Mouse (Mus musculus) hindbrain, postnatal 0 days (tissue): ENCODE measurements at regions not wholly inside any gene's neighbourhood (a gene's known extent, or its start where the extent isn't known, plus 50 kb on each side); places are given as distances from the start of the nearest gene placed in this dataset.

Source experiments
- ATAC-seq: fragments of 200-750 bp; cut with Nextera tagmentation; 2 replicates; pipeline ENCODE4 v1.8.0; 2017; ENCODE audit warnings: mild to moderate bottlenecking, moderate TSS enrichment, moderate library complexity
- DNase-seq: peaks from one replicate; pipeline ENCODE4 v3.0.0-alpha.2; 2015; ENCODE audit warnings: low spot score
- H3K27ac ChIP-seq: fragments of 300-500 bp; sonication (generic); 2 replicates; pipeline ENCODE4 v1.5.1; 2014; ENCODE audit warnings: mild to moderate bottlenecking
- H3K27me3 ChIP-seq: fragments of 300-500 bp; sonication (generic); 2 replicates; pipeline ENCODE4 v1.6.1; 2014; ENCODE audit warnings: low read length, mixed read lengths; ENCODE audit not compliant: insufficient read depth
- H3K36me3 ChIP-seq: fragments of 300-500 bp; sonication (generic); 2 replicates; pipeline ENCODE4 v1.6.1; 2014; ENCODE audit warnings: low read length, mixed read lengths; ENCODE audit not compliant: insufficient read depth
- H3K4me1 ChIP-seq: fragments of 300-500 bp; sonication (generic); 2 replicates; pipeline ENCODE4 v1.6.1; 2014; ENCODE audit warnings: antibody characterized with exemption, low read length, mixed read lengths; ENCODE audit not compliant: insufficient read depth
- H3K4me2 ChIP-seq: fragments of 300-500 bp; sonication (generic); 2 replicates; pipeline ENCODE4 v1.6.1; 2014; ENCODE audit warnings: low read depth, mild to moderate bottlenecking, low read length, moderate library complexity, mixed read lengths
- H3K4me3 ChIP-seq: fragments of 300-500 bp; sonication (generic); 2 replicates; pipeline ENCODE4 v1.5.1; 2014; ENCODE audit warnings: low read length
- H3K9ac ChIP-seq: fragments of 300-500 bp; sonication (generic); replicated peaks from 2 replicates; pipeline ENCODE4 v1.6.1; 2014; ENCODE audit warnings: mild to moderate bottlenecking, low read length, moderate library complexity, mixed read lengths
- H3K9me3 ChIP-seq: fragments of 300-500 bp; sonication (generic); 2 replicates; pipeline ENCODE4 v1.6.1; 2016; ENCODE audit warnings: low read length, mixed read lengths
- CTCF ChIP-seq: IDR thresholded peaks from 2 replicates; pipeline ENCODE4 v1.5.1; 2016; ENCODE audit warnings: antibody characterized with exemption, control low read depth, low read depth
- WGBS: fragments of 180-500 bp; shearing (Covaris S2); extraction: QIAGEN DNeasy Blood & Tissue Kit; methylation state at CpG from one replicate; pipeline ENCODE4 v1.1.7; 2014; 5-methylcytosine and 5-hydroxymethylcytosine counted together

DNA sequence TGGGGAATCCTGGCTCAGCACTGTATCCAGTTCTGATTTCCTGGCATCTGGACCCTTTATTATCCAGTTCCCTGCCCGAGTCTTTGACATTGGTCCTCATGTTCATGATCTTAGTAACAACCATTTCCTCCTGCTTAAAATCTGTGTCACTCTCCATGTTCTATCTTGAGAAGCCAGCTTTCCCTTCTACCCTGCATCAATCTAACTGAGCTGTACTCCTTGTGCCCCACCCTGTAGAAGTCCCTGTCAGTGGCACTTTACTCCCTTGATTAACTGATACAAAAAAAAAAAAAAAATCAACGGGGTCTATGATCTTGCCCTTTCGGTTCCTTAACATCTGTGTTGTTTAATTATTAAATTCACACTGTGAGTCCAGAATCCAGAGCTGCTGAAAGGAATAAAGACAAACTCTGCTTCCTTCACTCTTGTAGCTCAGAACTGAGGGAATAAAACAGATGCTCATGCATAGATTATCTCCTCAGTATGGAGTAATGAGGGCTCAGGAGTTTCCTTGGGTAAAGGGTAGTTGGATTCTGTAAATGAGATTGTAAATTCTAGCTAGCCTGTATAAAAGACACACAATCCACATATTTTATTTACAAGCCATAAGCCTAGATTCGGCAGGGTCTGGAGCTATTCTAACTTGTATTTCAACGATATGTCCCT is 342.6 kb upstream of the Nr5a2 start:
- TF ChIP-seq CTCF, result no peak
- Histone ChIP-seq H3K4me2 (no peak overlapping the region), H3K27me3 (no peaks in the 10 kb centered on the region), H3K4me3 (no peak overlapping the region), H3K27ac (no peak overlapping the region), H3K36me3 (no peaks in the 10 kb centered on the region), H3K9ac (no peak overlapping the region), H3K4me1 (no peaks in the 10 kb centered on the region), H3K9me3 (no peaks in the 10 kb centered on the region)
- no peak for ATAC-seq
- WGBS, result 78% methylated on average over 5 of the region's 5 CpGs
- DNase-seq, result no peak

DNA sequence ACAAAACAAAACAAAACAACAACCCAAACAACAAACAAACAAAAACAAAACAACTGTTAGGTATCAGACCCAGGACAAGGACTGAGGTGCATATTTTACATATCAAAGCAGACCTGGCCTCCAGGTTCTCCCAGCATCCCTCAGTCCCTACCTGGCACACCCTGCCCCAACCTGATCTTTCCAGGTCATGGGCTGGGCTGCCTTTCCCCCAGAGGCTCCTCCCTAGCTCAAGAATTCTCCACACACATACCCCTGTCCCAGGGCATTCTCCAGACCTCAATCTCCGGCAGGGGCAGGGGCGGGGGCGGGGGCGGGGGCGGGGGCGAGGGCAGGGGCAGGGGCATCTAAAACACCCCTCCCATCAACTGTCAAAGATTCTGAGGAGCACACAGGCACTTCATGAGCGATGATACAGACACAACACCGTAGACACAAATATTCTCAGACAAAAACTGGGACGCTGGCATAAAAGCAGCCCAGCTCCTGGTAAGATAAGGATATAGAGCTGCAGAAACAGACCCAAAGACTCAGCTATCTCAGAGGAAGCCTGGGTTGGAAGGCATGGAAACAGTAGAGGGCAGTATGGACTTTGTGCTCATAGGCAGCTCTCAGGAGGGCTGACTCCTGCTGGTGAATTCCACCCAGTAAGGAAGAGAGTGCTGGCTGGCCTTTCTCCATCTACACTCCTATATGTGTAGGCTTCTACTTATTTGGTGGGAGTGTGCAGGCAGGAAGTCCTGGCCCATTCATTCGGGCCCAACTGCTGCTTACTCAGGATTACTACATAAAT is 337.7 kb upstream of the Nr5a2 start:
- WGBS, result 57% methylated on average over 10 of the region's 10 CpGs
- peak; percentile 30 for TF ChIP-seq CTCF
- H3K27ac ChIP-seq, result no peak overlapping the region
- no peak for DNase-seq
- no peaks in the 10 kb centered on the region for H3K4me1 ChIP-seq
- H3K27me3 ChIP-seq, result no peaks in the 10 kb centered on the region
- no peaks in the 10 kb centered on the region for H3K36me3 ChIP-seq
- H3K4me2 ChIP-seq, result no peak overlapping the region
- no peak overlapping the region for H3K9ac ChIP-seq
- no peak overlapping the region for H3K4me3 ChIP-seq
- H3K9me3 ChIP-seq, result no peaks in the 10 kb centered on the region
- no peak for ATAC-seq

DNA sequence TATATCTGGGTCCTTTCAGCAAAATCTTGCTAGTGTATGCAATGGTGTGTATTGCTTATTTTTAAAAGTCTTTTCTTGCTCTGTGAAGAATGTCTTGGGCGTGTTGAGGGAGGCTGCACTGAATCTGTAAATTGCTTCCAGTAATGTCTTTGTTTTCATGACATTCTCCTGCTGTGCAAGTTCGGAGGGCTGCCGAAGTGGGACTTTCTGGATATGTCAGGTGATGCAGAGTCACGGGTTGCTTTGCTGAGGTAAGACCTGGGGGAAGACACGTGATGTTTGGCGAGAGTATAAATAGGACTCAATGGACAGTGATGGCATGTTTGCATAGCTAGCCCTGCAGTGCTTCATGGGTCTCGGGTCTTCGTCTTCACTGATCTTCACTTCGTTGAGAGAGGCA is 329.2 kb upstream of the Nr5a2 start:
- ATAC-seq (no peak), DNase-seq (no peak)
- Histone ChIP-seq H3K9ac (no peak overlapping the region), H3K9me3 (no peaks in the 10 kb centered on the region), H3K4me3 (no peak overlapping the region), H3K4me2 (no peak overlapping the region), H3K36me3 (no peaks in the 10 kb centered on the region), H3K27ac (no peak overlapping the region), H3K4me1 (no peaks in the 10 kb centered on the region), H3K27me3 (no peaks in the 10 kb centered on the region)
- WGBS, result 73% methylated on average over 9 of the region's 9 CpGs
- no peak for TF ChIP-seq CTCF

DNA sequence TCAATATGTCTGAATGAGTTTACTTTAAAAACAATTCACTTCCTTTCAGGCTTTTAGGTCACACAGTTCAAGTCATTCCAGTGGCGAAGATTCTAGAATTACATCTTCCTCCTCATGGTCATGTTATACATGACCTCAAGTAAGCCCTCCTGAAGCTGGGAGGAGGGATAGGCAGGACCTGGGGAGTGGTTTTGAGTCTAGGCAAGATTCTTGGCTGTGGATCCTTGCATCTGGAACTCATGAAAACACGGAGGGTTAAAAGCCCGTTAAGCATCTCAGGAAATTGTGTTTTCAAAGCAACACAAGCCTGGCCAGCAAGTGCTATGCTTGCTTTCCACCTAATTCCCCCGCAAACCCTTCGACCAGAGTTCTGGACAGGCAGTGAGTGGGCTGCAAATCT is 323.0 kb upstream of the Nr5a2 start:
- no peak overlapping the region for H3K4me2 ChIP-seq
- 80% methylated on average over 5 of the region's 5 CpGs for WGBS
- no peaks in the 10 kb centered on the region for H3K27me3 ChIP-seq
- no peak for DNase-seq
- no peaks in the 10 kb centered on the region for H3K9me3 ChIP-seq
- no peak overlapping the region for H3K27ac ChIP-seq
- no peaks in the 10 kb centered on the region for H3K36me3 ChIP-seq
- H3K4me1 ChIP-seq, result no peaks in the 10 kb centered on the region
- no peak overlapping the region for H3K9ac ChIP-seq
- no peak for ATAC-seq
- H3K4me3 ChIP-seq, result no peak overlapping the region
- TF ChIP-seq CTCF, result no peak

DNA sequence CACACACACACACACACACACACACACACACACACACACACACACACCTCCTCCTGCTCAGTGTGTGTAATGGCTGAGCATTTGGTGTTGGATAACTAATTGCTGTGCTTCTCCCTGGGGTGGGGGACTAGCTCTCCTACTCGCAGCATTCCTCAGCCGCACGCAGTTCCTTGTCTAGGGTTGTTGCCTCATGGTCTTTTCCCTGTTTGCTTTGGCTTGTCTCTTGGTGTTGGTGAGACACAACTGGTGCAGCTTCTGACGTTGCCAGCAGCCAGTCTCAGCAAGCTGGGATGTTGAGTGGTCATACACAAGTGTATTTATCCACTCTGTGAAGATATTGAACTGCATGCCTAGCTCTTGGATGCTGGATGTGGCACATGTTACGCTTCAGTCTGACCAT is 322.2 kb upstream of the Nr5a2 start:
- Histone ChIP-seq H3K36me3 (no peaks in the 10 kb centered on the region), H3K9ac (no peak overlapping the region), H3K27ac (no peak overlapping the region), H3K27me3 (no peaks in the 10 kb centered on the region), H3K4me3 (no peak overlapping the region), H3K9me3 (no peaks in the 10 kb centered on the region), H3K4me1 (no peaks in the 10 kb centered on the region), H3K4me2 (no peak overlapping the region)
- DNase-seq, result no peak
- no peak for ATAC-seq
- no peak for TF ChIP-seq CTCF
- WGBS, result 72% methylated on average over 5 of the region's 5 CpGs

DNA sequence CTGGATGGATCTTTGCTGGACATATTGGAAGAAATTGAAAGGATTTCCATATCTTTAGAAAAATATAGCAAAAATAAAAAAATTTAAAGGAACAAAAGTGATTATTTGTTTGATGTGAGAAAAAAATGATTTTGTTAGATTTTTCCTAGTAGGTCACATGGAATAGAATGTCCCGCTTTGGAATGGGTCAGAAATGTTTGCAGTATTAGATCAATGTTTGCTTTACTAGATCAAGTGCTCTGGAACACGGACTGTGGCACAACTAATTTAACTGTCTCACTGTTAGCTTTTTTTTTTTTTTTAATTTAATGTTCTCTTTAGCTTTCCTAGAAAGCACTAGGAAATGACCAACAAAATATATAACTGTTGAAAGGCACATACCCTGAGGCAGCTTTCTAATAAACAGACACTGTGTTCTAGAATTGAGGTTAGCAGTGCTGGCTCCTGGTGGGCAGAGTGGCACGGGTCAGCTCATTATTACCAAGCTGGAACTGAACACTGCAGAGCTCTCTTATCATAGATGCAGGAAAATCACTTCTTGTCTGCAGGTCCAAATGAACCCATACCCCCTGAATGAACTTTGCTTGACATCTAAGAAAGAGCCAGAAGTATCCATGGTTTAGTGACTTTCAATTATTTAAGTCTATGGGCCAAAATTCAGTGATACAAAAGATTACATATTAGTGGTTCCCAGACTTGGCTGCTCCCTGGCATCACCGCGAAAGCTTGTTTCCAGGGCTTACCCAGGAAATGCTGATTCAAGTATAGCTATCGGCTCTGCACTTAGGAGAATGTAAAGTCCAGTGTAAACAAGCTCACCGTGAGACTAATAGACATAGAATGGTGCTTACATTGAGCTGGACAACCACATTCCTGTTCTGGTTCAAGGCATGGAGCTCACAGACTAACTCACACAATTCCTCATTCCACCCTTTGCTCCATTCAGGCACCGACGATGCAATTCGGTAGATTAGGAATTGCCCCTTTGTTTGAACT is 320.4 kb upstream of the Nr5a2 start:
- ATAC-seq (no peak), DNase-seq (no peak)
- Histone ChIP-seq H3K36me3 (no peaks in the 10 kb centered on the region), H3K4me2 (no peak overlapping the region), H3K27me3 (no peaks in the 10 kb centered on the region), H3K4me1 (no peaks in the 10 kb centered on the region), H3K4me3 (no peak overlapping the region), H3K9me3 (no peaks in the 10 kb centered on the region), H3K9ac (no peak overlapping the region), H3K27ac (no peak overlapping the region)
- no peak for TF ChIP-seq CTCF
- 68% methylated on average over 10 of the region's 10 CpGs for WGBS
